Mouse (Mus musculus) forebrain, embryonic 11.5 days (tissue): ENCODE results near the gene Kncn. TPM values are rescaled to one million over a fixed set of nuclear protein-coding genes. Genes with fewer than 3 reads are reported as not detected.
A peak's percentile ranks its signal among the peaks of the same experiment; 100 is the strongest.

ENCODE experiments used
- ATAC-seq: fragments of 200-750 bp; cut with Nextera tagmentation; replicated peaks from 2 replicates; pipeline ENCODE4 v1.8.0; 2017; ENCODE audit warnings: moderate TSS enrichment; ENCODE audit not compliant: low FRiP score
- DNase-seq: peaks from one replicate; pipeline ENCODE4 v3.0.0-alpha.2; 2017; ENCODE audit warnings: low spot score
- H3K27ac ChIP-seq: fragments of 300-500 bp; sonication (generic); 2 replicates; pipeline ENCODE4 v1.5.1; 2014; ENCODE audit warnings: low read depth, low read length
- H3K27me3 ChIP-seq: fragments of 300-500 bp; sonication (generic); 2 replicates; pipeline ENCODE4 v1.6.1; 2014; ENCODE audit warnings: mild to moderate bottlenecking, low read length, mixed read lengths; ENCODE audit not compliant: control insufficient read depth, insufficient read depth
- H3K36me3 ChIP-seq: fragments of 300-500 bp; sonication (generic); 2 replicates; pipeline ENCODE4 v1.6.1; 2014; ENCODE audit warnings: mild to moderate bottlenecking, low read length, moderate library complexity, mixed read lengths; ENCODE audit not compliant: control insufficient read depth, insufficient read depth
- H3K4me1 ChIP-seq: fragments of 300-500 bp; sonication (generic); replicated peaks from 2 replicates; pipeline ENCODE4 v1.6.1; 2014; ENCODE audit warnings: low read length, mixed read lengths; ENCODE audit not compliant: control insufficient read depth, insufficient read depth
- H3K4me2 ChIP-seq: fragments of 300-500 bp; sonication (generic); 2 replicates; pipeline ENCODE4 v1.6.1; 2014; ENCODE audit warnings: low read depth, mild to moderate bottlenecking, low read length, moderate library complexity, mixed read lengths; ENCODE audit not compliant: severe bottlenecking
- H3K4me3 ChIP-seq: fragments of 300-500 bp; sonication (generic); 2 replicates; pipeline ENCODE4 v1.5.1; 2014; ENCODE audit warnings: low read depth, low read length
- H3K9ac ChIP-seq: fragments of 300-500 bp; sonication (generic); 2 replicates; pipeline ENCODE4 v1.6.1; 2014; ENCODE audit warnings: low read length
- H3K9me3 ChIP-seq: fragments of 300-500 bp; sonication (generic); 2 replicates; pipeline ENCODE4 v1.6.1; 2016; ENCODE audit warnings: low read length, mixed read lengths; ENCODE audit not compliant: control insufficient read depth
- WGBS: fragments of 180-500 bp; shearing (Covaris S2); extraction: QIAGEN DNeasy Blood & Tissue Kit; methylation state at CpG from one replicate; pipeline ENCODE4 v1.1.7; 2014; 5-methylcytosine and 5-hydroxymethylcytosine counted together
- polyA plus RNA-seq: library from polyadenylated mRNA; unstranded; fragments of >200 nt; fragmentation: Nextera tagmentation; extraction: Ambion mirVana; gene quantifications from 2 replicates; pipeline ENCODE4 v1.2.1, GENCODE M21; 2014

Gene Kncn
- polyA plus RNA-seq, 1 experiment from 2014 or later, result not detected

DNA sequence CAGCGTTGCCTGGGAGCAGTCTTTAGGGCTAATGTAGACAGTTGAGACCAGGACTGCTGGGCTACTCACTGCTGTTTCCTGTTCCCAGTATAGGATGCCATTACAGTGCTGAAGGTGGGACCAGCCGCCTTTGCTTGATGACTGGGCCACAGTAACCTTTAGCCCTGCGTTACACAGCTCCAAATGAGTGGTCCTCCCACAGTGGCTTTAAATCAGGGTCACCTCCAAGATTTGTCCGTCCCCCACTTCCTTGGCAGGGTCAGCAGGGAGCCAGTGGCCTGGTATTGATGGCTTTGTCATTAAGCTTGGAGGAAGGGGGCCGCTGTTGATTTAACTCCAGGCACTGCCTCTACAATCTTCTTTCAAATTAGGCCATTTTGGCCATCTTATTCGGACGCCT is 20.8 kb upstream of the Kncn start:
- WGBS, result 67% methylated on average over 7 of the region's 7 CpGs
- Histone ChIP-seq H3K4me2 (no peak overlapping the region), H3K36me3 (no peaks in the 10 kb centered on the region; the same call in 1 of the 2 replicates), H3K27me3 (no peaks in the 10 kb centered on the region), H3K9me3 (no peaks in the 10 kb centered on the region), H3K27ac (no peak overlapping the region), H3K4me1 (peaks cover 2% of the 10 kb centered on the region; the same call in 1 of the 2 replicates), H3K9ac (no peak overlapping the region), H3K4me3 (no peak overlapping the region)
- DNase-seq (no peak), ATAC-seq (no peak)

DNA sequence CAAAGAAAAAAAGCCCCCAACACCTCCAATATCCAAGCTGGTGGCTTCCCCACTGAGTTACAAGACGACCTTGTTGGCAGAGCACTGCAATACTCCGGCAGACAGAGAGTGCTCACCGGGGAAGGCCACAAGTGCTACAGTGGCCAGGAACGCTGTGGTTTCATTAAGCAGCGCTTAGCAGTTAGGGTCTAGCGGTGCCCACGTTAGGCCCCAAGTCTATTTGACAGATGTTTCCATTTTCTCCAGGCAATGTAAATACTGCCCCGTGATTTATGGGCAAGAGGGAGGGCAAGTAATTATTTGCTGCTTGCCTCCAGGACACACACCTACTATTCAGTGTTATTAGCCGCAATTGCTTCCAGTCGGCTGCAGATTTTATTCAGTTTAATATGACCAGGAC is 20.3 kb upstream of the Kncn start:
- WGBS, result 53% methylated on average over 10 of the region's 10 CpGs

DNA sequence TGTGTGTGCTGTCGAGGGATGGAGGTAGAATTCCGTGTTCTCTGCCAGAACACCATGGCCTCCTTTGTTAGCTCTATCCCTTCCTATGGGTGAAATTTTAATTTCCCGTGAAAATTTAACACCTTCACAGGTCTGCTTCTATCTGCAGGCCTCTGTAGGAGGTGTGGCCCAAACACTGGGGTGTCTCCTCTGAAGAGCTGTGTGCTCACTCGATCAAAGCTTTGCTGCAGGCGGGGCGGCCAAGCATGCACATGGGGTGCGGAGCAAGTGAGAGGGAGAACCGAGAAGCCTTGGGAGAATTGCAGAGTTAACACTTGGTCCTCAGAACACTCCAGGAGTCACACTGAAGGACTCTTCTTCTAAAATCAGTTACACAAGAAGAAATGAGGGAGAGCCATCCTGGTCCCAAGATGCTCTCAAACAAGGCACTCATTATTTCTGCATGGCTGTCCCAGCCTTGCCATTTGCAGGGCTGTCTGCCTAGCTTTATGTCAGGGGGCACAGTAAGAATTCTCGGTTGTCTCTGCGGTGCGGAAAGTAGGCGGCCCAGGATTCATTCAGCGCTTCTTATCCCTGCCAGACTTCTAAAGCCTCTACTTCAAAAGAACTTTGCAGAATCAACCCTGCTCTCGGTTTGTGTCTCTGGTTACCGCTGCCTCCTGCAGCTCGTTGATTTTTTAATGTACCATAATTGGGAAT is 14.5 kb upstream of the Kncn start:
- H3K4me2 ChIP-seq, result peak overlapping the region; percentile 18; the same call in 1 of the 2 replicates

More for the DNA sequence above, 20.3 kb upstream of the Kncn start:
- no peaks in the 10 kb centered on the region for H3K9me3 ChIP-seq
- H3K4me1 ChIP-seq, result peaks cover 2% of the 10 kb centered on the region; the same call in 1 of the 2 replicates
- ATAC-seq (no peak), DNase-seq (no peak)
- no peaks in the 10 kb centered on the region for H3K27me3 ChIP-seq
- no peaks in the 10 kb centered on the region; the same call in 1 of the 2 replicates for H3K36me3 ChIP-seq
- H3K9ac ChIP-seq, result no peak overlapping the region
- H3K4me3 ChIP-seq, result no peak overlapping the region
- no peak overlapping the region for H3K27ac ChIP-seq
- no peak overlapping the region for H3K4me2 ChIP-seq

DNA sequence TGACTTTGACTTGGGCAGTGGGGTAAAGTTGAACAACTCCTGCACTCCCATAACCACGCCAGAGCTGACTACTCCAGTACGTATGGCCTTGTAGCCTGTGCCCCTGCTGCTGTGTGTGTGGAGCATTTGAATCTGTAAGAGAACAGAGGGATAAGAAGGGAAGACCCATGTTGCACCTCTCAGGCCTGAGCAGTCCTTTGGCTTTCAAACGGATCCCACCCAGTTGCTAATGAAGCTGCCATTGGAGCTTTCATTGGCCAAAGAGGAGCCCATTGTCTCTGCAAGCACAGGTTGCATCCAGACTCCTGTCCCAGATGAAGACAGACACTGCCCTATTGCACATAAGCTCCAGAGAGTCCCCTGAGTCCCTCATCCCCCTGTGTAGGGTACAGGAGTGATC is 11.0 kb upstream of the Kncn start:
- no peaks in the 10 kb centered on the region for H3K36me3 ChIP-seq
- H3K4me3 ChIP-seq, result no peak overlapping the region
- no peaks in the 10 kb centered on the region for H3K9me3 ChIP-seq
- H3K27ac ChIP-seq, result no peak overlapping the region
- DNase-seq (no peak), ATAC-seq (no peak)
- peaks cover 22% of the 10 kb centered on the region for H3K4me1 ChIP-seq
- WGBS, result 69% methylated on average over 3 of the region's 3 CpGs
- no peaks in the 10 kb centered on the region for H3K27me3 ChIP-seq
- H3K9ac ChIP-seq, result no peak overlapping the region
- no peak overlapping the region for H3K4me2 ChIP-seq

More for the DNA sequence above, 14.5 kb upstream of the Kncn start:
- Histone ChIP-seq H3K9ac (peak overlapping the region; percentile 35; the same call in 1 of the 2 replicates), H3K27me3 (no peaks in the 10 kb centered on the region), H3K4me3 (no peak overlapping the region), H3K36me3 (no peaks in the 10 kb centered on the region; the same call in 1 of the 2 replicates), H3K27ac (peak overlapping the region; percentile 41; the same call in 1 of the 2 replicates), H3K9me3 (no peaks in the 10 kb centered on the region), H3K4me1 (peaks cover 12% of the 10 kb centered on the region; the same call in 1 of the 2 replicates)
- ATAC-seq (peak; percentile 67; the same call in 1 of the 2 replicates), DNase-seq (no peak)
- WGBS, result 11% methylated on average over 16 of the region's 16 CpGs

DNA sequence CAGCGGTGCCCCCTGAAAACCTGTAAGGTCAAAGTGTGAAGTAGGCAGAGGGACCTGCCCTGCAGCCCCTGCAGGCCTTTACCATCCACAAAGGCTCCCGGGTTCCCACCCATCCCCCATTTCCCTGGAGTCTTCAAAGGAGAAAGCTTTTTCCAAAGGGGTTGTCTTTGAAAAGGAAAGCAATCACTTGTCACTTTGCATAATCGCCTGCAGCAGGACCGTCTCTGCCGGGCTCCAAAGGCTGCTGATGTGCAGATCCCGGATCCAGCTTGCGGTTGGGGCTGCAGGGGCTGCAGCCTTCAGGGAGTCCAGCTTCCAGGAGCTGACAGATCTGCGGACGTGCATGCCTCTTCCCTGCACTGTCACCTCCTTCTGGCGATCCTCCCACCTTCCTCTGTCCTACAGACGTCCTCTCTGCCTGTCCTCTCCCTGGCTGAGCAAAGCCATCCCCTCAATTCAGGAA is 6.0 kb upstream of the Kncn start:
- no peaks in the 10 kb centered on the region for H3K9me3 ChIP-seq
- peak; percentile 69 for ATAC-seq
- H3K9ac ChIP-seq, result peak overlapping the region; percentile 49
- peak overlapping the region; percentile 68 for H3K27ac ChIP-seq
- H3K4me2 ChIP-seq, result peak overlapping the region; percentile 28; the same call in 1 of the 2 replicates
- peak; percentile 81 for DNase-seq
- H3K36me3 ChIP-seq, result no peaks in the 10 kb centered on the region
- no peak overlapping the region for H3K4me3 ChIP-seq
- H3K27me3 ChIP-seq, result no peaks in the 10 kb centered on the region
- WGBS, result 1% methylated on average over 11 of the region's 11 CpGs
- peaks cover 22% of the 10 kb centered on the region for H3K4me1 ChIP-seq

DNA sequence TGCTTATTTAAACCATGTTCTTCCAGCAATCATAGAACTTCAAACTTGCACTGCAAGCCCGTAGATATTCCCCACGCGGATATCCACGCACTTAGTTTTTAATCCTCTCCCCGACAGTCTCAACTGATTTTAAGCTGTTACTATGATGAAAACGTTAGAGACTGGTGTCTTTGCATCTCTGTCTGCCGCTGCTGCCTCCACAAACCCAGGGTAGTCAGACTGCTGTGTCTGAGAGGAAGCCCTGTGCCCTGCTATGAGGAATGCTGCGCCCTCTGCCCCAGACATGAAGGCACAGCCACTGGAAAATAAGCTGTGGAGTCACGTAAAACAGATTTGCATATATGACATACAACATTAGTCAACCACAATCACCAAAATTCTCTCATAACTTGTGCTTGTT is 5.4 kb upstream of the Kncn start:
- no peaks in the 10 kb centered on the region for H3K36me3 ChIP-seq
- no peak overlapping the region for H3K27ac ChIP-seq
- H3K9me3 ChIP-seq, result no peaks in the 10 kb centered on the region
- peaks cover 22% of the 10 kb centered on the region for H3K4me1 ChIP-seq
- WGBS, result 32% methylated on average over 9 of the region's 9 CpGs
- H3K9ac ChIP-seq, result no peak overlapping the region; the same call in 1 of the 2 replicates
- DNase-seq (no peak), ATAC-seq (no peak)
- no peaks in the 10 kb centered on the region for H3K27me3 ChIP-seq
- no peak overlapping the region for H3K4me3 ChIP-seq
- H3K4me2 ChIP-seq, result 0 out of 2 replicates have a peak overlapping the region, but pooled peaks have one; percentile 28

DNA sequence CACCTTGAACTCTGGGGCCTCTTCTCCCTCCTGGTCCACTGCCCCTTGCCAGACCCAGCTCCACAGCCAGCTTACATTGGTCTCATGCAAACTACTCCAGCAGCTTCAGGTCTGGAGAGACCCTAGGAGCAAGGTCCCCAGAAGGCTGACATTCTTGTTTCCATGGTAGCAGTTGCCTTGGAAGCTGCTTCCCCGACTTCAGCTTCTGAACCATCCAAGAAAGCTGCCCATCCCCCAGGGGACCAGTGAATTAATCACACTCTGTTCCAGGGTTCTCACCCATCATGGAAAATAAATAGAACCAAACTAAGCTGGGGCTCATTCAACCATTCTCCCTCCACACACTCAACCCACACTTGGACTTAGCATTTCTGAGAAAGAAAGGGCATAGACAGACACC is 3.0 kb upstream of the Kncn start:
- DNase-seq (peak; percentile 65), ATAC-seq (peak; percentile 47; the same call in 1 of the 2 replicates)
- H3K4me3 ChIP-seq, result no peak overlapping the region
- H3K4me2 ChIP-seq, result no peak overlapping the region
- H3K4me1 ChIP-seq, result peaks cover 22% of the 10 kb centered on the region
- 0% methylated on average over 1 of the region's 1 CpGs for WGBS
- 0 out of 2 replicates have a peak overlapping the region, but pooled peaks have one; percentile 1 for H3K27ac ChIP-seq
- H3K9me3 ChIP-seq, result no peaks in the 10 kb centered on the region
- no peak overlapping the region for H3K9ac ChIP-seq
- H3K36me3 ChIP-seq, result no peaks in the 10 kb centered on the region
- no peaks in the 10 kb centered on the region for H3K27me3 ChIP-seq

DNA sequence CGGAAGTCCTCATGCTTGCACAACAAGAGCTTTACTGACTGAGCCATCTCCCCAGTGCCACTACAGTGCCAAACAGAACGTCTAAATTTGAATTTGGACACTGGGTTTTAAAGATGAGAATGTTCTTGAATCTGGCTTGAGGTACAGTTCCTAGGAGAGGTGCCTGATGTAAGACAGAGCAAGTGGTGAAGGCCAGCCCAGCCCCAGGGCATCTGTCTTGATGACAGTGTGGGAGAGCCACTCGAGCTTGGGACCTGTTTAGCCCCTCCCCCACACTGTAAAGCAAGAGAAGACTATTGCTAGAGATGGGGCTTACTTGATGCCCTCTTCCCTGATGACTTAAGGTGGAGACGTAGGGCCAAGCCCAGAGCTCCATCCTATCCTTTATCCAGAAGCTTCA is 2.0 kb upstream of the Kncn start:
- H3K4me1 ChIP-seq, result peaks cover 22% of the 10 kb centered on the region

More for the DNA sequence above, 2.0 kb upstream of the Kncn start:
- Histone ChIP-seq H3K9me3 (no peaks in the 10 kb centered on the region), H3K27ac (no peak overlapping the region), H3K27me3 (no peaks in the 10 kb centered on the region), H3K4me3 (no peak overlapping the region), H3K36me3 (no peaks in the 10 kb centered on the region), H3K4me2 (no peak overlapping the region), H3K9ac (no peak overlapping the region)
- DNase-seq, result no peak
- 73% methylated on average over 4 of the region's 4 CpGs for WGBS
- ATAC-seq, result no peak
